Mouse (Mus musculus) A20 (cell line): ENCODE results near the gene Rexo1.

Source experiments
- DNase-seq: peaks from one replicate; pipeline ENCODE4 v3.0.0-alpha.2; 2011; ENCODE audit warnings: low read depth, low spot score

Rexo1 gene

DNA sequence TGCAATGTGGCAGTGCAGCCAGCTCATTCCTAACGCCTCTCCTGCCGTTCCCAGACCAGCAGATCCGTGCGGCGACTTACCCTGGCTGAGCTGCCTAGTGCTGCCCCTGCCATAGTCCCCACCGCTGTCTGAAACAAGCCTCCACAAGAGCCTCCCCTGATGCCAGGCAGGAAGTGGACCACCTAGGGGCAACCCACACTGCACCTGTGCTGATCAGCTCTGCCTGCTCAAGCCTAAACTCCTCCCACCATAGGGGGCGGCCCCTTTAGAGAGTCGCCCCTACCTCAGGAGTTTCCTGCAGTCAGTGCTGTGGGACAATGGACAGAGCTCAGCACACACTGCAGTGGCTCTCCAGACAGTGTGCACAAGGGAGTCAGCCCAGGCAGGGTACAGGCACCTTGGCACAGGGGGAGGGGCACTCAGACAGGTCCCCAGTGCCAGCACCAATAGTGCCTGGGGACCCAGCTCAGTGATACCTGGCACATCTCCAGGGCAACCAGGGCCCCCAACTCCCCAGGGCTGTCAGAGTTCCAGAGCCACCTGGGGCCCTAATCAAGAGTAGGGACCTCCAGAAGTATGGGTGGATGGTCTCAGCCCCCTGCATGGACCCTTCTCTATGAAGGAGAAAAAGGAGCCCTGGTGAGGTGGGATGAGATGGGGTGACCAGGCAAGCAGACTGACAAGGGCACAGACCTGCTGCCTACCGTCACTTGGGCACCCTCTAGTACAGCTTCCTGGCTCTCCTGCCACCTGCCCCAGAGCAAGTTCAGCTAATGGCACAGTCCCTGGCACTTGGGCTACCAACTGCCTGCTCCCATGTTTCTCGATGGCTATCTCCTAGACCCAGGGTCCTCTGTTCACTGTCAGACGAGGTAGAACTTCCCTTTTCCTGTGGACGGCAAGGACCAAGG, 23.5 kb upstream of the Rexo1 start:
- DNase-seq = peak; percentile 47

GRCm38 (mm10) chr10:80584045-80584488, 22.7 kb upstream of the Rexo1 start:
- DNase-seq = no peak

DNA sequence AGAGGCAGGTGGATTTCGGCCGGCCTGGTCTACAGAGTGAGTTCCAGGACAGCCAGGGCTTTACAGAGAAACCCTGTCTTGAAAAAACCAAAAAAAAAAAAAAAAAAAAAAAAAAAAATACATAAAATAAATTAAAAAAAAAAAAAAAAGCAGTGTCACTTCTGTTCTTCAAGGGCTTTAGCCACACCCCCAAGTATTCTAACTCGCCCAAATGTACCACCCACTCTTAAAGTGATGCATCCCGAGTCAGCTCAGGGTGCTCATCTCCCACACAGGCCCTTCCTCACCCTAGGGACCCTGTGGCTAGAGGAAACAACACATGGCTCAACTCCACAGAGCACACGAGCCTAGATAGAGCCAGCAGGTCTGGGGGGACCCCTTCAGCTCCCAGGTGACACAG, 21.7 kb upstream of the Rexo1 start:
- no peak for DNase-seq

- peak; percentile 94 for DNase-seq
Measured at GRCm38 (mm10) chr10:80578911-80579310, 17.6 kb upstream of the Rexo1 start.

GRCm38 (mm10) chr10:80578131-80578750, 16.9 kb upstream of the Rexo1 start:
- DNase-seq = peak; percentile 96

DNA sequence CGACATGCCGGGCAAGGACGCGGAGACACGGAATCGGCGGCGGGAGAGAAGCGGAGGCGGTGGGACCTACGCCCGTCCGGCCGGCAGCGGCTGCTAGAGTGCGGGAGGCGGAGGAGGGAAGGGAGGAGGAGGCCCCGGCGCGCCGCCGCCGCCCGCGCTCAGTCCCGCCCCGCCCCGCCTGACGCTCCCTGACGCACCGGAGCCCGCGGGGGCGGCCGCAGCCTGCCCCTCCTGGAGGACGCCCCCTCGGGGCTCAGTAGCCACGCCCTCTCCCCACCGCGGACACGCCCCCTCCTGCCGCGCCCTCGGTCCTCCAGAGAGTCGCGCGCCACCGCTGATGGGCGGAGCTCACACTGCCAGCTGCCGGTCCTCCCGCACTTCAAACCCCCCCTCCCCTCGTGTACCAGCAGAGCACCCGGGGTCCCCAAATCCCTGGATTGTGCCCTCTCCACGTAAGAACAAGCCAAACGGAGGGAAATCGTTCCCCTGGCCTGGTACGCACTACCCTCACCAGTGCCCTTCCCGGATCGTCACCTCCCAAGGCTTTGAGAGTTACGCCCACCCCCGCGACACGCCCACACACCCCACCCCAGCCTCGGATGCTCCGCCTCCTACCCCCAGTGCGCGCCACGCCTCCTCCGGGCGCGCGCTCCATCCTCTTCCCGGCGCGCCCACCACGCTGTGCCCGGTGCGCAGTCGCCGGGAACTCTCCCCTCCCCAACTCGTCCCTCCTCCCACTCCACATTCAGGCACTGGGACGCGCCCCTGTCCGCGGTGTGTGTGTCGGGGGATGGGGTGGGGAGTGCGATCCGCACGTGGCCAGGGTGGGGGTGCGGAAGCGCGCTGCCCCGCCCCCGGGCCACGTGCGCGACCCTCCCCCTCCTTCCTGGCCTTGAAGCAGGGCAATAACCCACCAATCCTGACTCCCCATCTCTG, 16.1 kb upstream of the Rexo1 start, which contains the start of gene Klf16:
Gene Klf16 (minus strand): TSS at position 127 of the 936 bp plus-strand sequence.
- DNase-seq = peak; percentile 99

GRCm38 (mm10) chr10:80576351-80577194, 15.2 kb upstream of the Rexo1 start:
- DNase-seq = peak; percentile 83

- DNase-seq = no peak
Measured at GRCm38 (mm10) chr10:80575925-80576324, 14.6 kb upstream of the Rexo1 start.

DNA sequence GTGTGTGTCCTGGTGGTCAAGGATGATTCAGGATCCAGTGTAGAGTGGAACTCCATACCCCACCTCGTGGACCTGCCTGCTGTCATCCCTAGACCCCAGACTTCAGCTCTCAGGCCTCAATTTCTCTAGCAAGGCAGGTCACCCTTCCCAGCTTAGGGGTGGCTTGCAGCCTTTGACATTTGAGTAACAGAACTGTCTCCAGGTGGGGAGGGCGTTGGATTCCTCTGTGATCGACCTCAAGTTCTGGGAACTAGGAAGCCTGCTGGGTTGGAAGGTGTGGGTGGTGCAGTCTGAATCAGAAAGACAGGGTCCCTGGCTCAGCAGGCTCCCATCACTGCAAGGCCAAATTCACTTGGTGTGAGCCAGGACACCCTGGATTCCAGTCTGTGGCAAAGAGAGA, 13.5 kb upstream of the Rexo1 start:
- DNase-seq = no peak

GRCm38 (mm10) chr10:80573944-80574343, 12.6 kb upstream of the Rexo1 start:
- no peak for DNase-seq

DNA sequence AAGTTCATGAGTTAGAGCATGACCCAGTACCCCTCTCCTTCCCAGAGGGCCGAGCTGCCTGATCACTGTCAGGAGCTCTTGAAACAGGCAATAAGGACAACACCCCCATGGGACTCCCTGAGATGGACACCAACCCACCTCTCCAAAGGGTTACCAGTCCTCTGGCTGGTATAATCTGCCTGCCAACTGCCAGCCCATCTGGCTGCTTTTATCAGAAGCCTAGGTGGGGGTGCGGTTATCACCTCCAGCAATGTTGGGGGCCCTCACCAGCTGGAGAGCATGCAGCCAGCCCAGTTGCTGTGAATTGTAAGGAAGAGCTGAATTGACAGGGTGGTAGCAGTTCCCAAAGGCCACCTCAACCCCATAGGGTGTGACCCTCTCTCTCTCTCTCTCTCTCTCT, 11.1 kb upstream of the Rexo1 start:
- no peak for DNase-seq

- peak; percentile 86 for DNase-seq
Measured at GRCm38 (mm10) chr10:80570871-80571836, 9.8 kb upstream of the Rexo1 start.

GRCm38 (mm10) chr10:80570419-80570818, 9.1 kb upstream of the Rexo1 start:
- DNase-seq = peak; percentile 52

GRCm38 (mm10) chr10:80569664-80570066, 8.3 kb upstream of the Rexo1 start:
- DNase-seq = peak; percentile 91

DNA sequence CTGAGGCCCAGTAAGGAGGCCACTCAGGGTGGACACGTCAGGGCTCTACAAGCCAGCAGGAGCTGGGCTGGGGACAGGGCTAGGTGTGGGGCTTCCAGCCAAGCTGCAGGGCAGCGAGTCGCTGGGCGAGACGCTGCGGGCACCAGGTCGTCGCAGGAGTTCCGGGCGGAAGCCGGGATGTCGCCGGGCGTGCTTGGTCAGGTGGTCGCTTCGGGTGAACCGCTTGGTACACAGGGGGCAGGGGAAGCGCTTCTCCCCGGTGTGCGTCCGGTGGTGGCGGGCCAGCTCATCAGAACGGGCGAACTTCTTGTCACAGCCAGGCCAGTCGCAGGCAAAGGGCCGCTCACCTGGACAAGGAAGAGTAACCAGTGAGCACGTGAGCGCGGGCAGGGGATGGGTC, 7.5 kb upstream of the Rexo1 start:
- no peak for DNase-seq

DNA sequence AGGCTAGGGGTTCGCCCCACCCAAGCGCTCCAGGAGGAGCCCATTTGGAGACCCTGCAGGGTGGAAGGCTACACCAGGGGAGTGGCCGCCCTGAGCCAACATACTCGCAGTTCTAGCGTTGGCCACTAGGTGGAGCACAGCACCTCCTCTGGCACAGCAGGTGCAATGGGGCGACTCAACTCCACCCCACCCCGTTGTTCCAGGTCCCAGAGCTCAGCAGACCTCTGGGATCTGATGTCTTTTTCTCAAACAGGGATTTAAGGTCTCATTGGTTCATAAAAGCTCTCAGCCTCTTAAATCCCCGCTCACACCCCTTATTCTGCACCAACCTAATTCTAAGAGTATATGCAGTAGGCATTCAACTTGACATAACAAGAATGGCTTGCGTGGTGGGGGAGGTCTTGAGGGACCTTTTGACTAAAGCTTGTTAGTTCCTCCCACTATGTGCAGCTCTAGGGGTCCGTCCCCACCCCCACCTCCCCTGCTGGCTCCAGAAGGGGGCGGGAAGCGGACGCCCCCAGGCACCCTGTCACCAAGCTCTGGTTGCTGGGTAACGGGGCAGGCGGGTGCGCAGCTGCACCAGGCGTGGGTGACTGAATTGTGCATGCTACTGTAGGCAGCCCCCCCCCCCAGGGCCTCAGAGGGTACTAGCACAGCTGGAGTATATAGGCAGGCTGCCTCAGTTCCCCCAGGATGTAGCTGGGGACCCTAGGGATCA, 5.2 kb upstream of the Rexo1 start:
- peak; percentile 83 for DNase-seq

- DNase-seq = no peak
Measured at GRCm38 (mm10) chr10:80560621-80561020, 739 bp downstream of the Rexo1 start.

- no peak for DNase-seq
Measured at GRCm38 (mm10) chr10:80559431-80559830, 1.9 kb downstream of the Rexo1 start.
